Mouse (Mus musculus) neural tube, embryonic 11.5 days (tissue): Measurements from ENCODE around the gene Olfr3. TPM values are rescaled to one million over a fixed set of nuclear protein-coding genes. Genes with fewer than 3 reads are reported as not detected.

Experiments
- ATAC-seq: fragments of 200-750 bp; cut with Nextera tagmentation; 2 replicates; pipeline ENCODE4 v1.8.0; 2017; ENCODE audit warnings: moderate number of reproducible peaks, mild to moderate bottlenecking, moderate TSS enrichment, moderate library complexity; ENCODE audit not compliant: insufficient read depth, low FRiP score, low TSS enrichment
- DNase-seq: peaks from one replicate; pipeline ENCODE4 v3.0.0-alpha.2; 2015; ENCODE audit warnings: low spot score
- H3K27ac ChIP-seq: fragments of 300-500 bp; sonication (generic); 2 replicates; pipeline ENCODE4 v1.5.1; 2014; ENCODE audit warnings: low read depth, mild to moderate bottlenecking, low read length
- H3K27me3 ChIP-seq: fragments of 300-500 bp; sonication (generic); 2 replicates; pipeline ENCODE4 v1.6.1; 2014; ENCODE audit warnings: mild to moderate bottlenecking, low read length, mixed read lengths; ENCODE audit not compliant: control insufficient read depth, insufficient read depth
- H3K36me3 ChIP-seq: fragments of 300-500 bp; sonication (generic); 2 replicates; pipeline ENCODE4 v1.6.1; 2014; ENCODE audit warnings: mild to moderate bottlenecking, low read length, moderate library complexity, mixed read lengths; ENCODE audit not compliant: control insufficient read depth, insufficient read depth
- H3K4me1 ChIP-seq: fragments of 300-500 bp; sonication (generic); 2 replicates; pipeline ENCODE4 v1.6.1; 2014; ENCODE audit warnings: low read length, mixed read lengths; ENCODE audit not compliant: control insufficient read depth, insufficient read depth
- H3K4me2 ChIP-seq: fragments of 300-500 bp; sonication (generic); 2 replicates; pipeline ENCODE4 v1.6.1; 2014; ENCODE audit warnings: low read depth, mild to moderate bottlenecking, moderate library complexity
- H3K4me3 ChIP-seq: fragments of 300-500 bp; sonication (generic); 2 replicates; pipeline ENCODE4 v1.5.1; 2014; ENCODE audit warnings: low read depth, low read length
- H3K9ac ChIP-seq: fragments of 300-500 bp; sonication (generic); 2 replicates; pipeline ENCODE4 v1.6.1; 2014; ENCODE audit warnings: mild to moderate bottlenecking, low read length
- H3K9me3 ChIP-seq: fragments of 300-500 bp; sonication (generic); 2 replicates; pipeline ENCODE4 v1.6.1; 2016; ENCODE audit warnings: low read length; ENCODE audit not compliant: control insufficient read depth
- WGBS: fragments of 180-500 bp; shearing (Covaris S2); extraction: QIAGEN DNeasy Blood & Tissue Kit; methylation state at CpG from one replicate; pipeline ENCODE4 v1.1.7; 2014; 5-methylcytosine and 5-hydroxymethylcytosine counted together
- polyA plus RNA-seq: library from polyadenylated mRNA; unstranded; fragments of >200 nt; fragmentation: Nextera tagmentation; extraction: Ambion mirVana; gene quantifications from 2 replicates; pipeline ENCODE4 v1.2.1, GENCODE M21; 2014

Gene Olfr3
- not detected in 2 replicates for polyA plus RNA-seq

- Histone ChIP-seq H3K9me3 (no peaks in the 10 kb centered on the region), H3K36me3 (no peaks in the 10 kb centered on the region), H3K27ac (no peak within 1 kb of the TSS), H3K4me3 (no peak within 1 kb of the TSS), H3K4me1 (no peaks in the 10 kb centered on the region), H3K4me2 (no peak within 1 kb of the TSS), H3K9ac (no peak within 1 kb of the TSS), H3K27me3 (no peaks in the 10 kb centered on the region)
- ATAC-seq (no peak), DNase-seq (no peak)
- WGBS = 86% methylated on average over 1 of the region's 1 CpGs
Observed at GRCm38 (mm10) chr2:36816932-36817331, at the start of gene Olfr3. Gene Olfr3, minus strand, starts transcription at chr2:36817032.

- no peaks in the 10 kb centered on the region for H3K36me3 ChIP-seq
- H3K4me3 ChIP-seq = no peak within 1 kb of the TSS
- H3K27me3 ChIP-seq = no peaks in the 10 kb centered on the region
- H3K9me3 ChIP-seq = no peaks in the 10 kb centered on the region; the same call in 1 of the 2 replicates
- no peak within 1 kb of the TSS for H3K9ac ChIP-seq
- no peak within 1 kb of the TSS for H3K27ac ChIP-seq
- H3K4me2 ChIP-seq = no peak within 1 kb of the TSS
- DNase-seq = no peak
- no peak for ATAC-seq
- no peaks in the 10 kb centered on the region for H3K4me1 ChIP-seq
- WGBS = 85% methylated on average over 1 of the region's 1 CpGs
Observed at GRCm38 (mm10) chr2:36862560-36862959, 45.7 kb upstream of the Olfr3 start, which contains the start of gene Olfr351. Gene Olfr351, minus strand, starts transcription at chr2:36862660.

DNA sequence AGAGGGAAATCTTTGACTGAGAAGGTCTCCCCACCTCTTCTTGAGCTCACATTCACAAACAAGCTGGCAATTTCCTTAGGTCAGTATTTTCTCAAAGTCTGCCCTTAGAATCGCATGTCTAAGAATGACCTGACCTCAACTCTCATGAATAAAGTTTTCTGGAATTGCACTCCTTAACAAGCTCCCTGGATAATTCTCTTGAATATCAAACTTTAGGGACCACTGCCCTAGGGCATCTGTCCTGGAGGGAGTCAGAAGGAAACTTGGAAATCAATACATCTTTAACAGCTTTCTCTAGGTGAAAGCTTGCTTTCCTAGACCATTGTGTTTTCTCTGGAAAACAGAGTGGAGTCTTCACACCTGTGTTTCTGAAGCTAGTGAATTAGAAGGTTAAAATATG lies 29.2 kb upstream of the Olfr3 start, which contains the start of gene Olfr350:
TSS of gene Olfr350 (plus strand) at position 301 of the 400 bp plus-strand sequence.
- Histone ChIP-seq H3K27ac (no peak within 1 kb of the TSS), H3K36me3 (no peaks in the 10 kb centered on the region), H3K27me3 (no peaks in the 10 kb centered on the region), H3K4me3 (no peak within 1 kb of the TSS), H3K9me3 (peaks cover 3% of the 10 kb centered on the region; the same call in 1 of the 2 replicates), H3K4me1 (no peaks in the 10 kb centered on the region), H3K4me2 (no peak within 1 kb of the TSS), H3K9ac (no peak within 1 kb of the TSS)
- DNase-seq (no peak), ATAC-seq (no peak)
- 83% methylated on average over 1 of the region's 1 CpGs for WGBS

DNA sequence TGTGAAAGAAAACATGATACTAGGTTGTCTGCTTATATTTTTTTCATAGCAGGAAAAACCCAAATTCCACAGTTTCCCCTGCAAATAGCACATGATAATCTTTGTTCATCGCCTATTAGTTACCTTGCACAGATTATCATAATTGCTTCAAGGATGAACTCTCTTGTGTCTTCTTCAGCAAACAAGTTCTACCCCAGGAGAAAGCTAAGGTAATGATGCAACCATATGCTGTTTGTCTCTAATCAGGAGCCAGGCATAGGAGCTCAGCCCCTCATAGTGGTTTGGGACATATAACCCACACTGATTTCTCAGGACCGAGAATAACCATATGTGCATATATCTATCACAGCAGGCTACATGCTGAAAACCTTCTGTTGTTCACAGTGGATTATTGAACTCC lies 26.6 kb downstream of the Olfr3 start, which contains the start of gene Olfr50:
TSS of gene Olfr50 (plus strand) at position 301 of the 400 bp plus-strand sequence.
- 84% methylated on average over 2 of the region's 2 CpGs for WGBS
- DNase-seq (no peak), ATAC-seq (no peak)
- no peaks in the 10 kb centered on the region for H3K36me3 ChIP-seq
- H3K9me3 ChIP-seq = peaks cover 7% of the 10 kb centered on the region; the same call in 1 of the 2 replicates
- H3K9ac ChIP-seq = no peak within 1 kb of the TSS
- H3K4me3 ChIP-seq = no peak within 1 kb of the TSS
- no peak within 1 kb of the TSS for H3K27ac ChIP-seq
- no peak within 1 kb of the TSS for H3K4me2 ChIP-seq
- no peaks in the 10 kb centered on the region for H3K27me3 ChIP-seq
- H3K4me1 ChIP-seq = no peaks in the 10 kb centered on the region

GRCm38 (mm10) chr2:36783976-36784375 lies 32.9 kb downstream of the Olfr3 start, which contains the start of gene Olfr348:
Gene Olfr348, plus strand, starts transcription at chr2:36784276.
- Histone ChIP-seq H3K4me3 (no peak within 1 kb of the TSS), H3K4me2 (no peak within 1 kb of the TSS), H3K9ac (no peak within 1 kb of the TSS), H3K36me3 (no peaks in the 10 kb centered on the region), H3K9me3 (peaks cover 4% of the 10 kb centered on the region; the same call in 1 of the 2 replicates), H3K27ac (no peak within 1 kb of the TSS), H3K4me1 (no peaks in the 10 kb centered on the region), H3K27me3 (no peaks in the 10 kb centered on the region)
- 78% methylated on average over 2 of the region's 2 CpGs for WGBS
- ATAC-seq (no peak), DNase-seq (no peak)

Other genes with a start within 250 kb of the Olfr3 start
- not detected in 2 replicates for gene Olfr345, start 177.0 kb downstream of the Olfr3 start, polyA plus RNA-seq
- gene Olfr346, start 131.2 kb downstream of the Olfr3 start, polyA plus RNA-seq = not detected in 2 replicates
- not detected in 2 replicates for gene Olfr347, start 85.1 kb downstream of the Olfr3 start, polyA plus RNA-seq
- gene Olfr348, start 32.8 kb downstream of the Olfr3 start, polyA plus RNA-seq = not detected in 2 replicates
- not detected in 2 replicates for gene Olfr50, start 26.5 kb downstream of the Olfr3 start, polyA plus RNA-seq
- gene Olfr350, start 29.3 kb upstream of the Olfr3 start, polyA plus RNA-seq = not detected in 2 replicates
- not detected in 2 replicates for gene Olfr351, start 45.6 kb upstream of the Olfr3 start, polyA plus RNA-seq
- gene Olfr352, start 51.4 kb upstream of the Olfr3 start, polyA plus RNA-seq = not detected in 2 replicates
- not detected in 2 replicates for gene Olfr353, start 75.9 kb upstream of the Olfr3 start, polyA plus RNA-seq
- not detected in 2 replicates for gene Olfr354, start 88.6 kb upstream of the Olfr3 start, polyA plus RNA-seq
- not detected in 2 replicates for gene Olfr355, start 111.9 kb upstream of the Olfr3 start, polyA plus RNA-seq
- gene Olfr356, start 120.1 kb upstream of the Olfr3 start, polyA plus RNA-seq = not detected in 2 replicates
- not detected in 2 replicates for gene Olfr357, start 176.8 kb upstream of the Olfr3 start, polyA plus RNA-seq
- not detected in 2 replicates for gene Olfr358, start 192.3 kb upstream of the Olfr3 start, polyA plus RNA-seq
- not detected in 2 replicates for gene Olfr360, start 248.7 kb upstream of the Olfr3 start, polyA plus RNA-seq